In genomic region chr7:89516551-89517459, GRCm38 (mm10) we compare ENCODE assay signal across 8 mouse cellular contexts. TPM values are rescaled to one million over a fixed set of nuclear protein-coding genes. Genes with fewer than 3 reads are reported as not detected.
A peak's percentile ranks its signal among the peaks of the same experiment; 100 is the strongest.
DNase-seq lines count a peak whose midpoint lies in the region; ATAC-seq and TF ChIP-seq lines count a peak whose summit lies in the region.

No protein-coding gene starts in this region.

- no peaks in the 10 kb centered on the region for H3K79me2 ChIP-seq in CH12.LX (replicated peaks; ENCODE audit: control insufficient read depth, extremely low read depth, insufficient read depth, poor library complexity, severe bottlenecking)

- no peaks in the 10 kb centered on the region for H3K36me3 ChIP-seq in CH12.LX (replicated peaks in 1 of 2; ENCODE audit: control insufficient read depth in 1 of 2, insufficient read depth in 1 of 2, low read length in 1 of 2)
- H3K36me3 ChIP-seq in small intestine, adult 2 months (ENCODE audit: control insufficient read depth, insufficient read depth, low read length), result no peaks in the 10 kb centered on the region

- TF ChIP-seq RAD21 in CH12.LX (IDR thresholded peaks at IDR 0.05; ENCODE audit: low read depth, low read length), result peak; percentile 52

- no peak overlapping the region for H3K9ac ChIP-seq in CH12.LX (ENCODE audit: insufficient read depth, low read depth)

- peak overlapping the region; percentile 18 to 55 (median 48) for H3K4me3 ChIP-seq in CH12.LX (replicated peaks in 1 of 3; ENCODE audit: low read depth in 2 of 3, low read length in 2 of 3, poor library complexity in 1 of 3)
- peak overlapping the region; percentile 77 for H3K4me3 ChIP-seq in small intestine, adult 2 months (ENCODE audit: low read depth, low read length)

- H3K4me2 ChIP-seq in CH12.LX (ENCODE audit: insufficient read depth, low read depth, poor library complexity, severe bottlenecking), result peak overlapping the region; percentile 83

- TF ChIP-seq EP300 in CH12.LX (IDR thresholded peaks at IDR 0.05; ENCODE audit: low read length), result no peak

- H3K27ac ChIP-seq in CH12.LX (ENCODE audit: insufficient read depth, low read depth), result no peak overlapping the region
- peak overlapping the region; percentile 34; the same call in 1 of the 2 replicates for H3K27ac ChIP-seq in small intestine, adult 2 months (ENCODE audit: insufficient read depth, low read depth, low read length)

- no peak for TF ChIP-seq POLR2A in CH12.LX (IDR thresholded peaks at IDR 0.05; ENCODE audit: low read depth, low read length)
- no peak for TF ChIP-seq POLR2A in small intestine, adult 2 months (IDR thresholded peaks at IDR 0.05; ENCODE audit: low read depth, low read length)

- dilution Hi-C loops in CH12.LX (cut with MboI; ENCODE audit: extremely low pct_ligation_motif_present, extremely low pct_unique_long_range_greater_than_20kb, low sequenced_read_pairs), result no loop called here

- TF ChIP-seq CTCF in CH12.LX (conservative IDR thresholded peaks at IDR 0.05 in 1 of 2, IDR thresholded peaks at IDR 0.05 in 1 of 2; ENCODE audit: low read depth in 2 of 2, low read length in 2 of 2), result peak in 1 of 2 experiments; percentile 52; a peak in 2 of 4 replicates
- no peak for TF ChIP-seq CTCF in small intestine, adult 2 months (IDR thresholded peaks at IDR 0.05; ENCODE audit: extremely low read depth, insufficient read length, insufficient replicate concordance, low read depth, low read length)

- H3K4me1 ChIP-seq in CH12.LX (ENCODE audit: control insufficient read depth in 1 of 2, insufficient read depth in 2 of 2), result peaks cover 0 to 5% of the 10 kb centered on the region in 2 experiments; a peak in 2 of 4 replicates
- H3K4me1 ChIP-seq in small intestine, adult 2 months (ENCODE audit: control insufficient read depth, insufficient read depth, insufficient read length, low read length), result peaks cover 16% of the 10 kb centered on the region; the same call in 1 of the 2 replicates

- WGBS in large intestine, adult 2 months, result 3% methylated on average over 32 of the region's 32 CpGs
- 5% methylated on average over 32 of the region's 32 CpGs for WGBS in small intestine, adult 2 months

- DNase-seq in 3134 (ENCODE audit: extremely low read depth, insufficient read length, low spot score), result peak; percentile 28
- no peak for DNase-seq in CH12.LX (ENCODE audit: extremely low read depth)
- peak; percentile 44 for DNase-seq in large intestine, adult 2 months (ENCODE audit: low read depth, low spot score)
- DNase-seq in frontal cortex, adult 2 months (ENCODE audit: extremely low spot score in 1 of 2, low spot score in 1 of 2), result no peak
- DNase-seq in spleen, postnatal 36 days (ENCODE audit: low spot score in 2 of 2), result no peak

- ATAC-seq in granulocyte monocyte progenitor cell, adult 5-6 weeks (replicated peaks; ENCODE audit: poor library complexity, severe bottlenecking), result peak; percentile 44; the same call in 1 of the 2 replicates
- ATAC-seq in inflammation-experienced regulatory T-cells, adult 6 months, result no peak

- peaks cover 16% of the 10 kb centered on the region for H3K27me3 ChIP-seq in CH12.LX (replicated peaks)
- no peaks in the 10 kb centered on the region for H3K27me3 ChIP-seq in small intestine, adult 2 months (ENCODE audit: control insufficient read depth, insufficient read depth, low read length)

- in situ Hi-C loops in CH12.LX (cut with MboI; ENCODE audit: low pct_ligation_motif_present, low pct_unique_long_range_greater_than_20kb, low sequenced_read_pairs), result loop anchor here (10.0 kb wide), 1 partner anchor 328 kb away; no protein-coding TSS in a partner anchor

- peaks cover 8% of the 10 kb centered on the region for H3K9me3 ChIP-seq in CH12.LX (replicated peaks; ENCODE audit: low read length)

TF ChIP-seq in CH12.LX, 34 proteins besides CTCF, POLR2A, EP300 and RAD21:
- TF ChIP-seq IRF4 (IDR thresholded peaks at IDR 0.05; ENCODE audit: low read depth, low read length) (no peak), USF1 (IDR thresholded peaks at IDR 0.05; ENCODE audit: low read depth, low read length) (no peak), BHLHE40 (IDR thresholded peaks at IDR 0.05; ENCODE audit: low read depth, low read length) (peak; percentile 67), MAFK (IDR thresholded peaks at IDR 0.05; ENCODE audit: insufficient replicate concordance, low read length) (no peak), ZKSCAN1 (IDR thresholded peaks at IDR 0.05; ENCODE audit: borderline replicate concordance, low read depth, low read length) (no peak), ZMIZ1 (IDR thresholded peaks at IDR 0.05; ENCODE audit: low read depth, low read length) (no peak), MXI1 (IDR thresholded peaks at IDR 0.05; ENCODE audit: low read depth, low read length) (no peak), POLR2AphosphoS2 (IDR thresholded peaks at IDR 0.05; ENCODE audit: low read depth, low read length) (no peak)

RNA-seq across cellular contexts. Expression of gene Prss23, which starts 10.2 kb away (rescaled TPM):
- total RNA-seq in CH12.LX (2012; rRNA removed) (1.1 and 3.4 TPM in 2 replicates), CH12.LX (2014; rRNA removed) (1.3 and 2.4 TPM in 2 replicates)
- 2.1 and 2.6 TPM in 2 replicates for polyA plus RNA-seq in CH12.LX (2012; ENCODE audit: insufficient read length, low read depth)
- total RNA-seq in granulocyte monocyte progenitor cell, adult 5-6 weeks (2014; fragmentation: Nextera tagmentation), result not detected in 2 replicates
- total RNA-seq in granulocyte monocyte progenitor cell, adult 5-6 weeks (2017), result not detected in 2 replicates
- 150 and 189 TPM in 2 replicates for polyA plus RNA-seq in large intestine, adult 2 months (2012; rRNA removed)
- polyA plus RNA-seq in small intestine, adult 2 months (2012; rRNA removed), result 28.5 and 74.2 TPM in 2 replicates
- polyA plus RNA-seq in inflammation-experienced regulatory T-cells, adult 6 months (2017; shearing (Covaris generic)), result not detected
- polyA plus RNA-seq in frontal cortex, adult 2 months (2012; rRNA removed), result 68.7 and 101 TPM in 2 replicates

Comparison
In these comparisons a context has a peak if more than half of its experiments do, and no peak if none do; other contexts are left out.
1. DNase-seq: peak in 3134 (single experiment) and large intestine, adult 2 months (single experiment); none in CH12.LX (single experiment), frontal cortex, adult 2 months (0 of 2) and spleen, postnatal 36 days (0 of 2).